Mouse (Mus musculus) midbrain, embryonic 11.5 days (tissue): ENCODE measurements around the gene Rbm46. TPM values are rescaled to one million over a fixed set of nuclear protein-coding genes. Genes with fewer than 3 reads are reported as not detected.

Experiments
- ATAC-seq: fragments of 200-750 bp; cut with Nextera tagmentation; 2 replicates; pipeline ENCODE4 v1.8.0; 2017; ENCODE audit warnings: moderate TSS enrichment, moderate library complexity; ENCODE audit not compliant: low FRiP score
- DNase-seq: peaks from one replicate; pipeline ENCODE4 v3.0.0; 2015; ENCODE audit warnings: low spot score; ENCODE audit errors: missing footprints
- H3K27ac ChIP-seq: fragments of 300-500 bp; sonication (generic); 2 replicates; pipeline ENCODE4 v1.5.1; 2014; ENCODE audit warnings: low read depth, low read length
- H3K27me3 ChIP-seq: fragments of 300-500 bp; sonication (generic); 2 replicates; pipeline ENCODE4 v1.6.1; 2014; ENCODE audit warnings: mild to moderate bottlenecking, low read length, moderate library complexity, mixed read lengths; ENCODE audit not compliant: control insufficient read depth, insufficient read depth
- H3K36me3 ChIP-seq: fragments of 300-500 bp; sonication (generic); 2 replicates; pipeline ENCODE4 v1.6.1; 2014; ENCODE audit warnings: mild to moderate bottlenecking, low read length, moderate library complexity, mixed read lengths; ENCODE audit not compliant: control insufficient read depth, insufficient read depth
- H3K4me1 ChIP-seq: fragments of 300-500 bp; sonication (generic); 2 replicates; pipeline ENCODE4 v1.6.1; 2014; ENCODE audit warnings: low read length; ENCODE audit not compliant: control insufficient read depth, insufficient read depth
- H3K4me2 ChIP-seq: fragments of 300-500 bp; sonication (generic); 2 replicates; pipeline ENCODE4 v1.6.1; 2014; ENCODE audit warnings: mild to moderate bottlenecking, moderate library complexity
- H3K4me3 ChIP-seq: fragments of 300-500 bp; sonication (generic); 2 replicates; pipeline ENCODE4 v1.5.1; 2014; ENCODE audit warnings: low read depth, low read length
- H3K9ac ChIP-seq: fragments of 300-500 bp; sonication (generic); 2 replicates; pipeline ENCODE4 v1.6.1; 2014; ENCODE audit warnings: low read length
- H3K9me3 ChIP-seq: fragments of 300-500 bp; sonication (generic); 2 replicates; pipeline ENCODE4 v1.6.1; 2016; ENCODE audit warnings: low read length; ENCODE audit not compliant: control insufficient read depth
- WGBS: fragments of 180-500 bp; shearing (Covaris S2); extraction: QIAGEN DNeasy Blood & Tissue Kit; methylation state at CpG from one replicate; pipeline ENCODE4 v1.1.7; 2014; 5-methylcytosine and 5-hydroxymethylcytosine counted together
- polyA plus RNA-seq: library from polyadenylated mRNA; unstranded; fragments of >200 nt; fragmentation: Nextera tagmentation; extraction: Ambion mirVana; gene quantifications from 2 replicates; pipeline ENCODE4 v1.2.1, GENCODE M21; 2014

The Rbm46 gene
- polyA plus RNA-seq, 1 experiment from 2014 or later = 4.5 TPM

DNA sequence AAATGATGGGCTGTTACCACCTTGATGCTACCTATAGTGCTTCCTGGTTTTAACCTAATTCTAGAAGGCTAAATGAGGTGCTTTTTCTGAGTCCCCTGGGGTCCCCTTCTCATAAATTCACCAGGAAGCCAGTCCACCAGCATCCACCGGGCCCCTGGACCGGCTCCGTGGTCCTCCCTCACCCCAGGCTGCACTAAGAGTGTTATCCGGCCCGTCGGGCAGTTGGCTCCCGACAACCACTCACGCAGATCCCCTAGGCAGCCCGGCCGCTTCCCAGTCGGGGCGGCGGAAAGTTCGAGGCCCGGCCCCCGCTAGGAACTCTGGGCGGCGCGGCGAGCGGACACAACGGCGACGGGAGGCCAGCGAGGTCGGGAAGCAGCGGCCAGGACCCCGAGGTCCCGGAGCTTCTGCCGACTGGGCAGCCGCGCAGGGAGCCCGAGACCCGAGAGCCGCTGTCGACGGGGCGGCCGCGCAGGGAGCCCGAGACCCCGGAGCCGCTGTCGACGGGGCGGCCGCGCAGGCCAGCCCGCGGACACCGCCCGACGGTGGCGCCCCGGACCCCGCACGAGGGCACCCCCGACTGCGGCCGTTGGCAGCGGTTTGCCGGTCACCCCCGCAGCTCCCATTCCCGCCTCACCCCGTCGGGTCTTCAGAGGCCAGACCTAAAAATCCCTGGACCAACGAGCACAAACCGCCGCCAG, 462 bp downstream of the Rbm46 start:
- H3K9ac ChIP-seq = no peak overlapping the region
- no peaks in the 10 kb centered on the region; the same call in 1 of the 2 replicates for H3K9me3 ChIP-seq
- peak overlapping the region; percentile 14 for H3K4me3 ChIP-seq
- 26% methylated on average over 62 of the region's 69 CpGs for WGBS
- H3K27ac ChIP-seq = no peak overlapping the region
- H3K36me3 ChIP-seq = no peaks in the 10 kb centered on the region
- H3K4me2 ChIP-seq = peak overlapping the region; percentile 41
- peaks cover 17% of the 10 kb centered on the region for H3K27me3 ChIP-seq
- DNase-seq (no peak), ATAC-seq (peak; percentile 75)
- H3K4me1 ChIP-seq = no peaks in the 10 kb centered on the region

DNA sequence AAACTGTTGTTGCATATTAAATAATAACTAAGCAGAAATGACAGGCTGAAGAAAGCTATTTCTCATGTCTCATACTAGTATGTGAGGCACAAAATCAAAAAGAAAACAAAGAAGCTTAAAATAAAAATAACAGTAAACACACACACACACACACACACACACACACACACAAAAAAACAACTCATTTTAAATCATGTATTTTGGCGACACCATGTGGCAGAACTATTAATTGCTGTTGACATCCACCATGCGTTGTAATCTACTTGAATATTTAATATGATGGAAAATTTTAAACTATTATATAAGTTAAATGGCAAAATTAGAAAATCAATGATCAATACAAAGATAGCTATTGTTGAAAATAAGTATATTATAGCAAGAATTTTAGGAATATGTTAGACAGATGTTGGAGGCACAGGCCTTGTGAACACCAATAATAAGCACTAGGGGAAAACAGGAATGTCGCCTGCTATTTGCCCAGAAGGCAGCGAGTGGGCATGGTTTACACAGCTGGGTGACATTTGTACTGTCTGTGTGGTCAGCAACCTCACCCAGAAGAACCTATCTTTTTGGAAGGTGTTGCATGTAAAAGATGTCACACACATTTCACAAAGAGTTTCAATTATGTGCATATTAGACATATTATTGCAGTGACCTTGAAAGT, 18.7 kb downstream of the Rbm46 start:
- no peaks in the 10 kb centered on the region for H3K4me1 ChIP-seq
- no peak overlapping the region for H3K9ac ChIP-seq
- DNase-seq (peak; percentile 95), ATAC-seq (peak; percentile 57; the same call in 1 of the 2 replicates)
- H3K36me3 ChIP-seq = no peaks in the 10 kb centered on the region
- H3K4me3 ChIP-seq = no peak overlapping the region
- H3K27me3 ChIP-seq = no peaks in the 10 kb centered on the region
- H3K9me3 ChIP-seq = no peaks in the 10 kb centered on the region
- WGBS = 19% methylated on average over 4 of the region's 4 CpGs
- no peak overlapping the region for H3K4me2 ChIP-seq
- H3K27ac ChIP-seq = no peak overlapping the region

DNA sequence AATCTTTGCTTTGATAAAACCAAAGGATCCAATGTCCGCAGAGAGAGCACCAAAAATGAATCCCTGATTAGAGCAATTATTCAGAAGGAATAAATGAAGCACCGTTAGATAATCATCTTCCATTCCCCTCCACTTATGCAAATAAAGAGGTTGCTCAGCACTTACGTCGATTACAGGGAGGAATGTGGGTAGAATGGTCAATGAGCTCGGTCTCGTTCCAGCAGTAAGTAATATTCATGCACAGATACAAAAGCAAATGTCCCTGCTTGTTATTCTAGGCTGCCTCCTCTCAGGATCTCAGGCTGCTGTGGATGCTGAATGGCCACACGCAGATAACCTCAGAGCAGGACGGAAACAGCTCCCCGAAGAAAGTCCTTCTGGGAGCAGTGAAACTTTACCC, 51.1 kb downstream of the Rbm46 start:
- Histone ChIP-seq H3K36me3 (no peaks in the 10 kb centered on the region), H3K9me3 (no peaks in the 10 kb centered on the region), H3K27ac (no peak overlapping the region), H3K4me1 (no peaks in the 10 kb centered on the region), H3K9ac (no peak overlapping the region), H3K27me3 (no peaks in the 10 kb centered on the region), H3K4me2 (no peak overlapping the region), H3K4me3 (no peak overlapping the region)
- DNase-seq = no peak
- no peak for ATAC-seq
- 85% methylated on average over 9 of the region's 9 CpGs for WGBS

DNA sequence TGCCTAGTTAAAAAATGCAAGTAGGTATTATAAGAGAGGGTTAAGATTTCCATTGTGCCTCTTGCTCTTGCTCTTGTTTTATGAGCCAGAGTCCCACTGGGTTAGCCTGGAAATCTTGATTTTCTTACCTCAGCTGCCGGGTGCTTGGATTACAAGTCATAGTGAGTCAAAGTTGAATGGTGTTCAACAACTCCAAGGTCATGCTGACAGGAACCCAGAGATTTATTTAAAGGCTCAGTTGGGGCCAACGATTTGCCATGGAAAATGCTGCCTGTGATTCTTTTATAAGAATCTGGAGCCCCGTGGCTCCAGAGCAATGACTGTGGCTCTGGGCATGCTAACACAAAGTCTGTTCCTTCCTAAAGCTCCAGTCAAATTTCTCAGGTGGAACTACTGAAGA, 64.4 kb downstream of the Rbm46 start:
- H3K36me3 ChIP-seq = no peaks in the 10 kb centered on the region
- WGBS = 81% methylated on average over 3 of the region's 3 CpGs
- no peak overlapping the region for H3K4me2 ChIP-seq
- no peaks in the 10 kb centered on the region for H3K27me3 ChIP-seq
- no peaks in the 10 kb centered on the region for H3K9me3 ChIP-seq
- H3K9ac ChIP-seq = no peak overlapping the region
- no peak for DNase-seq
- no peak overlapping the region for H3K4me3 ChIP-seq
- no peak for ATAC-seq
- no peaks in the 10 kb centered on the region for H3K4me1 ChIP-seq
- no peak overlapping the region for H3K27ac ChIP-seq

DNA sequence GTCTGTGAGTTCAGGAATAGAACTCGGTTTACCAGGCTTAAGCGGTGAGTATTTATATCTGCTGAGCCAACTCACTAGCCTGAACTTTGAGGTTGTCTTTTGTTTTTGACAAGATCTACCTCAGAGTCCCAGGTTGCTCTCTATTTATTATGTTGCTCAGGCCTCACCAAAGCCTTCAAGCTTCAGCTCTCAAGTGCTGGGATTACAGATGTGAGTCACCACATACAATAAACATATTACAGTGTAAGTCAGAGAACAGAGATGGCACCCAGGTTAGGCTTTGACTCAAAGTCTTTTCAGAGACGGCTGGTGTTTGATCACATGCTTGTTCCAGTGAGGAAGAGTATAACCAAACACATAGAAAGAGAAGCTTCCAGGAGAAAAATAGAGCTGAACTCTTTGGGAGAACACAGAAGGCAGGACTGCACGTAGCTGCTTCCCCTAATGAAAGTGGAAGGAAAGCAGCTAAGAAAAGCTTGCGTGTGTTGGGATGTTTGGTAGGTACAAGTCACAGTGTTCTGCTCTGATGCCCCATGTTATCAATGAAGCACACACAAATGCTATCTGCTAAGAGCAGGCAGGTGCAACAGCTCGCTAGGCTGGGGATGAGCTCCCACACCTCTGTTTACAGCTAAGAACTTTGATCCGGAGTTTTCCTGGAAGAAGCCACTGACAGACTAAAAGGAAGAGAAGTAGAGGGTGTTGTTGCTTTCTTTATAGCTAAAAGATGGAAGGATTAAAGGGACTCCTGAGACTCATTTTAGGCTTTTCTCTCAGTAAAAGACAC, 65.8 kb downstream of the Rbm46 start:
- 88% methylated on average over 7 of the region's 7 CpGs for WGBS
- no peak overlapping the region for H3K4me2 ChIP-seq
- H3K27me3 ChIP-seq = no peaks in the 10 kb centered on the region
- H3K9me3 ChIP-seq = no peaks in the 10 kb centered on the region
- H3K9ac ChIP-seq = no peak overlapping the region
- H3K4me1 ChIP-seq = no peaks in the 10 kb centered on the region
- DNase-seq = no peak
- H3K4me3 ChIP-seq = no peak overlapping the region
- ATAC-seq = no peak
- no peak overlapping the region for H3K27ac ChIP-seq
- no peaks in the 10 kb centered on the region for H3K36me3 ChIP-seq

DNA sequence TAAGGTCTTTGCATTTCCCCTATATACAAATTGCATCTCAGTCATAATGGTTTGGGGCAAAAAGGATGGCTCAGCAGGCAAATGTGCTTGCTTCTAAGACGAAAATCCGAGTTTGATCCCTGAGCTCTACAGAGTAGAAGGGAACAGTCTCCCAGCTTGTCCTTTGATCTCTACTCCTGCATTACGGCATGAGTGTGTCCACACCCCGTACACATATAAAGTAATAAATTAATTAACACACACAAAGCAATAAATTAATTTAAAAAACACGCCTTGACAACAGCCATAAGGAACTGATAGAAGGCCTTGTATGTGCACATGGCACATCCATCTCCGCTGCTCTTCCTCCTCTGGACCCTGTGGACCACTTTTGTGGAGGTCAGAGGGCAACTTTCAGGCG, 66.5 kb downstream of the Rbm46 start:
- Histone ChIP-seq H3K9ac (no peak overlapping the region), H3K36me3 (no peaks in the 10 kb centered on the region), H3K4me3 (no peak overlapping the region), H3K27ac (no peak overlapping the region), H3K4me2 (no peak overlapping the region), H3K27me3 (no peaks in the 10 kb centered on the region), H3K4me1 (no peaks in the 10 kb centered on the region), H3K9me3 (no peaks in the 10 kb centered on the region)
- no peak for DNase-seq
- ATAC-seq = no peak
- 83% methylated on average over 7 of the region's 7 CpGs for WGBS

DNA sequence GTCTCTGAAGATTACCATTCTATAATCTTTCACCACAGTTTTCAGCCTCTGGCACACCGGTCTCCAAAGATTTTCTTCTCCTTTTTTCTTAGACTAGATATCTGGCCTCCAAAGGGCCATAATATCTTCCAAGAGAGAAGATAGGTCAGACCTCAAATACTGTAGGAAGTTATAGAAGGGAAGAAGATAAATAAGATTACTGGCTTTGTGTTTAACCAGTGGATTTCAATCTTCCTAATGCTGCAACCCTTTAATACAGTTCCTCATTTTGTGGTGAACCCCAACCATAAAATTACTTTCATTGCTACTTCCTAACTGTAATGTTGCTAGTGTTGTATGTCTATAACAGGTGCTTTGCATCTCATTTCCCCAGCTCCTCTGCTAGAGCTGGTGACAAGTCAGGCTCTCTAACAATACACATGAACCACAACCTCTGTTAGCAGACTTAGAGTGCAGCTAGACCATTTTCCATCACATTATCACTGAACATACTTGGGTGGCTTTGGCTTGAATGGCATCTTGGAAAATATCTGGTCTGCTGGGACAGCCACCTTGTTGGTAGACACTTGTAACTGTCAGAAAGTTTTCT, 67.9 kb downstream of the Rbm46 start:
- Histone ChIP-seq H3K27me3 (no peaks in the 10 kb centered on the region), H3K27ac (no peak overlapping the region), H3K36me3 (no peaks in the 10 kb centered on the region), H3K4me2 (no peak overlapping the region), H3K9me3 (no peaks in the 10 kb centered on the region), H3K4me1 (no peaks in the 10 kb centered on the region), H3K9ac (no peak overlapping the region), H3K4me3 (no peak overlapping the region)
- WGBS = 93% methylated on average over 1 of the region's 1 CpGs
- DNase-seq = no peak
- ATAC-seq = no peak

DNA sequence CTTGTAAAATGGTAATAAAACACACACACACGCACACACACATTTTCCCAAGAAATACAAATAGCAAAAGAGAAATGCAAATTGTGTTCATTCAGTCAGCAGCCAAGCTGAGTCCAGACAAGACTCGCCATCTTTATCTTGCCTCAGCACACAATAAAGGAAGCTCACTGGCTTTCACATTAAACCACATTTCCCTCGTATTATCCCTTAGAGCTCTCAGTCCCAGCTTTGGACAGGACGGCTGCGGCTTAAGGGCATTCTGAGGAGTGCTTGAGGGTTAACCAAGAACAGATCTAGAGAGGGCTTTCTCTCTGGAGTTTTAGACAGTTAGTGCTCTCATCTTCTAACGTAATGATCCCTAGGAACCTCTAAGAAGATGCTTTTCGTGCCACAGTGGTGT, 71.0 kb downstream of the Rbm46 start:
- 80% methylated on average over 7 of the region's 7 CpGs for WGBS
- no peaks in the 10 kb centered on the region for H3K9me3 ChIP-seq
- DNase-seq = no peak

DNA sequence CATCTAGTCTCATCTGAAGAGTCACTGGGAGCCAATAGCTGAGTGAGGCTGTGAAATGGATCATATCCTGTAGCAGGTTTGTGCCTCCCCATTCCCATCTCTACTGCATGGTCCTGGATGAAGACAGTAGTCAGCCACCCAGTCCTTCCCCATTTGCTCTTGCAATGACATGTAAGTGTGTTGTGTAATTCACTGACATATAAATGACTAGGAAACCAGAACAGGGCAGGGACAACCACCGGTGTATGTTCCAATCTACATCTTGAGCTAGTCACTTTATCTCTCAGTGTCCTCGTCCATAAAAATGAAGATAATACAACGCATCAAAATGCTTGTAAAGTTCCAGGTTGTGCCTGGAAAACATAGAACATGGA, 75.8 kb downstream of the Rbm46 start:
- no peak overlapping the region for H3K4me2 ChIP-seq
- H3K4me3 ChIP-seq = no peak overlapping the region
- no peak for DNase-seq
- H3K36me3 ChIP-seq = no peaks in the 10 kb centered on the region
- H3K9me3 ChIP-seq = no peaks in the 10 kb centered on the region
- H3K27ac ChIP-seq = no peak overlapping the region
- no peaks in the 10 kb centered on the region for H3K4me1 ChIP-seq
- no peaks in the 10 kb centered on the region for H3K27me3 ChIP-seq
- WGBS = 90% methylated on average over 3 of the region's 3 CpGs
- no peak overlapping the region for H3K9ac ChIP-seq
- no peak for ATAC-seq

More for the DNA sequence above, 71.0 kb downstream of the Rbm46 start:
- Histone ChIP-seq H3K27me3 (no peaks in the 10 kb centered on the region), H3K27ac (no peak overlapping the region), H3K36me3 (no peaks in the 10 kb centered on the region), H3K4me2 (no peak overlapping the region), H3K4me3 (no peak overlapping the region), H3K4me1 (no peaks in the 10 kb centered on the region), H3K9ac (no peak overlapping the region)
- no peak for ATAC-seq
